Mouse (Mus musculus) neutrophil, adult 5-6 weeks (primary cell): ENCODE measurements around the gene Tet3. TPM values are rescaled to one million over a fixed set of nuclear protein-coding genes. Genes with fewer than 3 reads are reported as not detected.
"Not testable (repeated sequence)": the region's sequence is repeated elsewhere in the genome, so short reads cannot be mapped to it uniquely, and the experiment has no call there.

Experiments
- ATAC-seq: fragments of 151-379, 151-347 bp; 2 replicates; pipeline ENCODE4 v1.8.0; 2017; ENCODE audit warnings: mild to moderate bottlenecking, moderate TSS enrichment; ENCODE audit not compliant: insufficient number of reproducible peaks, poor library complexity, low FRiP score, severe bottlenecking; ENCODE audit errors: extremely low read depth
- total RNA-seq: library from RNA; stranded (forward); fragments of 200-1000 nt; gene quantifications from 2 replicates; pipeline ENCODE4 v1.2.3, GENCODE M21; 2017

The Tet3 gene
- total RNA-seq, 1 experiment from 2014 or later, result 37.2 TPM

DNA sequence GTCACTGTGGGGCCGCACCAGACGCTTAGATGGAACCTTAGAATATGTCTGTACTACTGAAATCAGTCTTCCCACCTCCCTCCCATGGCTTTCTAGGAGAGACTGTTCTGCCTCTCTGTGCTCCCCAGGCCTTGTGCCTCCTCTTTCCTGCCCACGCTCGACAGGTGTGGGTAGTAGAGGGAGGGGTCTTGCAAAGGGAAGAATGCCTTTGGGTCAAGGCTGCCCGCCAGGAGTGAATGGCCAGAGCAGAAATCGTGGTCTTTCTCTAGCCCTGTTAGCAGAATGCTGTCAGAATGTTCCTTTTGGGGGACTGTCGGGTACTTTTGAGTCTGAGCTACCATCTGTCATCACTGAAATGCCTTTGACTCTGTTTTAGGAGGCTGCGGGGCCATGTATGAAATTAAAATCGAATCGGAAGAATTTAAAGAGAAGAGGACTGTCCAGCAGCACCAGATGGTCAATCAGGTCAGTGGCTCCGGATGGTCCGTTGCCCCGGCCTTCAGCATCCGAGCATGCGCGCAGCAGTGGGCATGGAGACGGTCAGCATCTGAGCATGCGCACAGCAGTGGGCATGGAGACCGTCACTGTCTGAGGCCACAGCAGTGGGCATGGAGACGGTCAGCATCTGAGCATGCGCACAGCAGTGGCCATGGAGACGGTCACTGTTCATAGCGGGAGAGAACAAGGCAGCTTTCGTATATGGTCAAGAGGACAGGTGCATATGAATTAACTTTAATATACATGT lies 106.0 kb downstream of the Tet3 start:
- ATAC-seq, result no peak

DNA sequence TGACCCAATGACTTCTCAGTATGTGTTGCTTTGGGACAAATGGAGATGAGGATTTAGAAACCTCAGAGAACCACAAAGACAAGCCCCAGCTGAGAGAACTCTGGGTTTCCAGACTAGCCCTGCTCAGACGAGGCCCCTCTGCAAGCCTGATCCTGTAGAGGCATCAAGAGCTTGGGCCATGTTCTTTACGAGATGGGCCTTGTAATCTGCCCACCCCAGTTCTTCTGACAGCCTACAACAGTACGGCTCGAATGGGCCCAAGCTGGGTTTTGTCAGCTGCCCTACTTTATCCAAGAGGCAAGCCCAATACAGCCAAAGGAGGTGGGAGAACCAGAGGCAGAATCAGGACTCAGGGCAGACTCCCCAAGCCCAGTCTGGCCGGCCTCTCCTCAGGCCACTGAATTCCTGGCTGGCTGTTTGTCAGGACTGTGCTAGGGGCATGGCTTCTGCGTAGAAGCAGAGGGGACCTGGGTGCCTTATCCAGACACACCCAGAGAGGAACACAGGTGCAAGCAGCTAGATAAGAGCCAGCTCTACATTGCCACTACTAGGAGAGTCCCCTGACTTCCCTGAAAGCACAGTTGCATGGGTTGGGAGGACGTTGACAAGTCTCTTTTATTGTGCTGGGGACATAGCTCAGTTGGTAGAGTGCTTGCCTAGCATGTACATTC lies 107.3 kb downstream of the Tet3 start:
- no peak for ATAC-seq

DNA sequence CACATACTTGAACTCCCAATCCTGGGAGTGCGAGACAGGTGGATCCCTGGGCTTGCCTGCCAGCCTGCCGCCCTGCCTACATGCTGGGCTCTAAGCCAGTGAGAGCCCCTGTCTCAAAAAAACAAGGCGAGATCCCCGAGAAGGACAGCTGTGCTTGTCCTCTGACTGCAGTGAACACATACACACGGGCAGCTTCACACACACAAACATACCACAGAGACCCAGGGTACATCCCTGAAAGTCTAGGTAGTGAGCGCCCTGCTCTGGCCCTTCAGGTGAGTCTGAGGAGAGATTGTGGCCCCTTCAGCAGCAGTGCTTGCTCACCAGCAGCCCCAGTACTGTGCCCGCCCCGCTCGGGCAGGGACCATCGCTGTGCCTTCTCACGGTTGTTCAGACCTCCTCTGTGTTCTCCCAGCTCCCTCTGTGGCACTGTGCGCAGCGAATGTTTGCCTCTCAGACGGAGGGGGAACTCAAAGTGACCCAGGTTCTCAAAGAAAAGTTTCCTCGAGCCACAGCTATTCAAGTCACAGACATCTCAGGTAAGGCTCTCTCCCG lies 108.0 kb downstream of the Tet3 start:
- ATAC-seq, result no peak

DNA sequence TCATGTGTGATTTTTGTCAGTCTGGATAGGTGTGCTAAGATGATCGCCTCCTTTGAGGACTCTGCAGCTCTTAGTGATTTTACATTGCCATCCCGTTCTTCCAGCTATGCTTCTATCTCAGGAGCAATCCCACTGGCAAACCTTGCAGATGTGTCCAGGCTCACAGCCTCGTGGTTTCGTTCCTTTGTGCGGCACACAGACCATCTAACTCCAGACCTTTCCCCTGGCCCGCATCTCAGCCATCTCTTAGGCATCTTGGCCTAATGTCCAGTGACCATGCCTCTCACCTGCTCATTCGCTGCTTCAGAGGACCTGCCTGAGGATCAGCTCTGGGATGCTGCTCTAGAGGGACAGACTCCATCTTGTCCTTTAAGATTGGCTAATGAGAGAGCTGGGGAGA lies 108.7 kb downstream of the Tet3 start:
- no peak for ATAC-seq

DNA sequence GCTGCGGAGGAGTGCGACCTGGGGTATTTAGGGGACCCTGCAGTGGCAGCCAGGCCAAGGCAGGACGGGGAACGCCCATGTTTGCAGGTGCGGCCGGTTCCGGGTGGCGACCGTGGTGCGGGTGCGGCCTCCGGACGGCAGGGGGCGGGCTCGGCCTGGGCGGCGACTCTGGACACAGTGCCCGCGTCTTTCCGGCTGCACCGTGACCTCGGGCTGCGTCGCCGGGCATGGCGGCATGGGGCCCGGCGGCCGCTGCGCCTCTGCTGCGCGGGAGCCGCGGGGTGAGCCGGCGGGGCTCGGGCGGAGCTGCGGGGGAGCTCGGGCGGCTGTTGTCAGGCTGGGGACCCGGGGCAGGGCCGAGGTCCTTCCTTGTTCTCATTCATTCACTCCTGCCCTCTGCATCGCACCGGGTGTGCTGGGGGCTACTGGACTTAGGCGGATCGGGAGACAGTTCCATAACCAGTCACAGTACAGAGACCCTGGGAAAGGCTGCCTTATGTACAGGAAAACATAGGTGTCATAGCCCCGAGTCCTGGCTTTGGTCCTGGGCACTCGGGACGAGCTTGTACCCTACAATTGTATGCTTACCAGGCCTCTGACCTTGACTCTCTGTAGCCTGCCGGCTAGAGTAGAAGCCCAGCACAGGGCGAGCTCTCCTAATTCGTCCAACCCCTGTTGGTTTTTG lies 109.5 kb downstream of the Tet3 start:
- peak; percentile 93 for ATAC-seq

DNA sequence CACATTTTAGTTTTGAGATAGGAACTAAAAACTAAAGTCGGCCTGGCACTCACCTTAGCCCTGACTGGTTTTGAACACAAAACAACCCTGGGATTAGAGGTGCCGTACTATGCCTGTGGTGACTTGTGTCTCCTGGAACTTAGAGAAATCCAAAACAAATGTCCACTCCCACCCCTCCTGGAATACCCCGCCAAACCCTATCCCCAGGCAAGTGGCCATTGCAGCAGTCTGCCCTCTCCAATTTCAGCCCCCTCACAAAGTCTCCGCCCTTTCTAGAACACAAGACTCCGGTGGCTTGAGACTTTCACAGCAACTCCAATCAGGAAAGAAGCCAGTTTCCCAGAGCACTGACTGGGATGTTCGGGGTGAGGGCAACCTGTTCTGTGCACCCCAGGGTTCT lies 110.0 kb downstream of the Tet3 start, which contains the start of gene Bola3:
Bola3 (plus strand) TSS at position 275 of the 400 bp plus-strand sequence.
- no peak for ATAC-seq

DNA sequence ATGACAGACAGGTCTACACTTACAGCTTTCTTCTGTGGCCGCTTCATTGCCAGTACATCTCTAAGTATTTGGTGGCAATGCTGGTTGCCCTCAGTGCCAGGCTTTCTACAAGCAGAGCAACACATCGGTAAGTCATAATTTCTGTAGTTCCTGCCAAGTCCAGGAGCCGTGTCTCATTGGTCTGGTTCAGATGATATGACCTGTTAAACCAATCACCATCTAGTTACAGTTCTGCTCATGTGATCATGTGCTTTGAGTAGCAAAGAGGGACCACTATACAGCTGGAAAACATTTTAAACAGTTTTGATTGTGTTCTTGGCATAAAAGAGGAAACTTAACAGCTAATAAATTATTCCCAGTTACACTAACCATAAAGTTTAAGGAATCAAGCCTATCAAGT lies 111.0 kb downstream of the Tet3 start:
- ATAC-seq, result no peak

DNA sequence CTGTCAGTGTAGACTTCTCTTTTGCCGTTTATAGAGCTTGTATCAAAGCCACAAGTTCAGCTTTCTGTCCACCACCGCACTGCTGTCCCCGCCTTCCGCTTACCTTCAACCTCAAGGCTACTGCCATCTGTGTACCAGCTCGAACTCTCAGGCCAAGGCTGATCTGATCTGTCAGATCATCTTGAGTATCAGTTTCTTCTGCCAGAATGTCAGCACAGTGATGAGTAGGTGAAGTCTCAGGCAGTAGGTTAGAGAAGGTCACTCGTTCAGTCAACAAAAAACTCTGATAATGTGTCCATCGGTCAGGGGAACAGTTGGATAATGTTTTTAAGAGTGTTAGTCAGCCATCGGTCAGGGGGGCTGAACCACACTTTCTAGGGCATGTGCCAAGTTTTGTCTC lies 113.6 kb downstream of the Tet3 start:
- ATAC-seq, result not testable (repeated sequence)

DNA sequence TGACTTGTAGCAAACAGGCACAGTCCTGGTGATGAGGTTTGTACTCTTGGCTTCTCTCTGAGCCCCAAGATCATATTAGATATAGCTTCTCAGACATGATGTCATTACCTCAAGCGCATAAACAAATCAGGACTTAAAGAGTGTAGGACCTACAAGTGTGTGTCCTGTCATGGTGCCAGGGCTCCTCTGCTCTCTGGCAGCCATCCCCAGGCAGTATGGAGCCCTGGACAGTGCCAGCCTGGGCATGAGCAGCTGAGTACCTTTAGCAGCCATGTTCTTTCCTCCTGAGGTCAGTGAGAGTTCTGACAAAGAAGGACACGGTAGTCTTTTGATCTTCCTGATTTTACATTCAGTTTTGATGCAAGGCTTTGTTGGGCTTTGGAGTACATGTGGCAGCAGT lies 115.9 kb downstream of the Tet3 start:
- no peak for ATAC-seq

DNA sequence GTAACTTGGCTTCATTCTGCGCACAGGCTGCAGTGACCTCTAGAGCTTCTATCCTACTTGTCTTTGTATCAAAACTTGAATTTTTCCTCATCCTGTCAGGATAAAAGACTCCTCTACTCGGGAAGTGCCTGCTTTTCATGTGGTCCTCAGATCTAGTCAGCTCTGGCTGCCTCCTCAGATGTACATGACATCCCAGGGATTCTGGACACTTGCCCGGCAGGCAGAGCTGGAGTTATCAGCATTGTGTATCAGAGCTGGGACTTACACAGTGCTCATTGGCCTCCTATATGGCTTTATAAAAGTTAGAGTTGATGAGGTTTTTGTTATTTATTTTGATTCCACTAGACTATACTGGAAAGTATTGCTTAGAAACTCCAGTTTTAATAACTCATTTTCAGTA lies 117.5 kb downstream of the Tet3 start:
- ATAC-seq, result no peak

DNA sequence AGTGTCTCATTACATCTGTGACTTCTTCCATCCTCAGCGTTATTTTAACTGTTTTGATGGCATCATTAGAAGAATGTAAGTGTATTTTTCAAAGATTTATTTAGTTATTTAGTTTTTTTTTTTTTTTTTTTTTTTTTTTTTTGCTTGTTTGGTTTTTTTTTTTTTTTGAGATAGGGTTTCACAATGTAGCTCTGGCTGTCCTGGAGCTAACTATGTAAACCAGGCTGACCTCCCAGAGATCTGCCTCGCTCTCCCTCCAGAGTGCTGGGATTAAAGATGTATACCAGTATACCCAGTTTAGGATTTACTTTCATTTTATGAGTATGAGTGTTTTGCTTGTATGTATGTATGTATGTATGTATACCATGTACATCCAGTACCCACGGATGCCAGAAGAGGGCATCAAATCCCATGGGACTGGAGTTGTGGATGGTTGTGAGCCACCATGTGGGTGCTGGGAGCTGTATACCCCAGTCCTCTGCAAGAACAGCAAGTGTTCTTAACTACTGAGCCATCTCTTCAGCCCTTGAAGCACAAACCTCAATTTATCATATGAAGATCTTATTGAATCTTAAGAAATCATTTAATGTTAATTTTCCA lies 131.2 kb downstream of the Tet3 start:
- ATAC-seq, result no peak

DNA sequence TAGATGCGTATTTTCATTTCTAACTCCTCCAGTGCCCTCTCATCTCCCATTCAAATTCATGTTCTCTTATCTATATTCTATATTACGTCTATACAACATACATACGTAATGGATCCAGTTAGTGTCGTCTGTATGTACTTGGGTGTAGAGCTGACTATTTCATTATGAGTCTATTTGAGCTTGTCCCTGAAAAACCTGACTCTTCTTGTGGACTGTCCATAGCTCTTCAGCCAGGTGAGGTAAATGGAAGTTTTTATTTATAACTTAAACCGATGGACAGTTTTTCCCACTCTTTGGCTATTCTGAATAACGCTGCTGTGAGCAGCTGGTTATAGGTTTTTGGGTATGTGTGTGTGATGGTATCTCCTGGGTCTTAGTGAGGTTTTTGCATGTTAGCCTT lies 132.1 kb downstream of the Tet3 start:
- no peak for ATAC-seq

DNA sequence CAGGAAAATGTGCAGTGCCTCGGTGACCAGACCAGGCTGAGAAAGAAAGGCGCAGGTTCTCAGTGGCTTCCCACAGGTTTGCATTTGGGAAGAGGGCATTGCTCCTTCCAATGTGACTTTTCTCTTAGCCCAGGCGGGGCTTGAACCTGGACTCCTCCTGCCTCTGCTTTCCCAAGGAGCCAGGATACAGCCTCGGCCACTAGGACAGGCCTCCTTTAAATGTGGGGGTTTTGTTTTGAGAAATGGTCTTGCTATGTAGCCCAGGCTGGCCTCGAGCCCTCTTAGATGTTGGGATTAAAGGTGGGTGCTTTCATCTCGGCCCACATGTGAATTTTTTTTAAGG lies 132.5 kb downstream of the Tet3 start:
- no peak for ATAC-seq

DNA sequence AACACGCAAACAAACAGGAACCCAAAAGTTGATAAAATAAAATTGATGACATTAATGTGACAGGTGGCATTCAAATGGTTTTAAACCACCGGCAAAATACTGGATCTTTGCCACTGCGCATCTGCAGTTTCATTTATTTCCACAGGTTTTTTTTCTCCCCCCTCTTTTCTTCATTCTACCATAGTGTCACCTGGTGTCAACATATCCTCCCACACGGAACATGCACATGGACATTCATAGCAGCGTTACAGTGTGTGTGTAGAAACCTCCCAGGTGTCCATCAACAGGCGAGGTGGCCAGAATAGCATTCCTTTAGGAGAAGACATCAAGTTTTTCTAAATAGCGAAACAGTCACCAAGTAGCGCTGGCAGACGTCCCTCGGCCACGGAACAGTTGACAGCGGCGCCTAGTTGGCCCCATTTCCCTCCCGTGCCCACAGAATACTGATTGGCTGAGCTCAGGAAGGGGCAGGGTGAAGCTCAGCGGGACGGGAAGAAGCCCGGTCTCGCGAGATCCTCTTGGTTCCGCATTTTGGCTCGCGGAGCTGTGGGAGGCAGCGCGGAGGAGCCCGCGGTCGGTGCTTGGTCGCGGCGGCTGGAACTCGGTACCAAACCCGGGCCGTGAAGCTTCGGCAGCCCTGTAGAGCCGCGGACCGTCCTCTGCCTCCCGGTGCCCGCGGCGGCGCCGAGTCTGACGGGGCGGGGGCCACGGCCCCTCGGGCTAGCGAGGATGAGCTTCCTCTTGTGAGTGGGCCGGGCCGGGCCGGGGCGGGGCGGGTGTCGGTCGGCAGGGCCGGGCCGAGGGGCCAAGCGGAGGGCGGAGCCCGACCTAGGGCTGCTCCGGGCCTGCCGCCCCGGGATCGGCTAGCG lies 133.1 kb downstream of the Tet3 start, which contains the start of the genes Mthfd2 and Mob1a:
Mthfd2 (minus strand) TSS at position 384 of the 869 bp plus-strand sequence.
Mob1a (plus strand) TSS at position 492 of the 869 bp plus-strand sequence.
- ATAC-seq, result peak; percentile 96

DNA sequence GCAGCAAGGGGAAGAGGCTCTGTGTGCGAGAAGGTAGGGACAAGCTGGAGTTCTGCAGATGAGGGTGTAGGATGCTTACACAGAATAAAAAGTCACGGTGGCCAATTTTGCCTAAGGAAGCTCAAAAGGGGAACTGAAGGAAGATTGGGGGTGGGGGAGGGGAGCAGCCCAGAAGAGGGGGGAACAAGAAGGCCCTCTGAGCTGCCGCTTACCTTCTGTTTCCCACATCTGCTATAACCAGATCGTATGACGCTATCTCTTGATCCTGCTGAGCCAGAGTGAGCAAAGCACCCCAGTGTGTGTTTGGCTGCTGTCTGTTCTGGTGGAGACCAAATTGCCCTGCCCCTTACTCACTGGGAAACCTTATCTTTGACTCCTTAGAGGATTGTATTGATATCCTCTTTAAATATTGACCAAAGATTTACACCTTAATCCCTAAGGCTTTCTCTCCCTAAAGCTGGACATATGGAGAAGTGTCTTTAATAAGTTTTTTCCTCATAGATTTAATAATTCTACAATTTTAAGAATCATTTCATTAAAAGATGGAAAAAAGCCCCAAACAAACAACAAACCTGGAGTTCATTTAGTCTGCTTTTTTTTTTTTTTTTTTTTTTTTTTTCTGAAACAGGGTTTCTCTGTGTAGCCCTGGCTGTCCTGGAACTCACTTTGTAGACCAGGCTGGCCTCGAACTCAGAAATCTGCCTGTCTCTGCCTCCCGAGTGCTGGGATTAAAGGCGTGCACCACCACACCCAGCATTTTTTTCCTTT lies 135.0 kb downstream of the Tet3 start:
- no peak for ATAC-seq

DNA sequence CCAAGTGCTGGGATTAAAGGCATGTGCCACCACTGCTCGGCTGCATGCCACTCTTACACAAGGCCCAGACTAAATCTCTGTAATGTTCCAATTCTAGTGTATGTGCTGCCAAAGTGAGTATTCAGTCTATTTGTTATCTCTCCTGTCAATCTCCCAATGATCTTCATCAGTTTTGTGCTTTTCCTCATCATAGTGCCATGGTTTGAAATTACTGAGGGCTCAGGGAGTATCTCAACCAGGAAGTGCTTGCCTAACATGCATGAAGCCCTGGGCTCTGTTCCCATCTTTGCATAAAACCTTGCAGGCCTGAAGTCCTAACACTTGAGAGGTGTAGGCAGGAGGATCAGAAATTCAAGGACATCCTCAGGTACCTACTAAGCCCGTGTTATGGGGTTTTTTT lies 136.1 kb downstream of the Tet3 start:
- no peak for ATAC-seq

DNA sequence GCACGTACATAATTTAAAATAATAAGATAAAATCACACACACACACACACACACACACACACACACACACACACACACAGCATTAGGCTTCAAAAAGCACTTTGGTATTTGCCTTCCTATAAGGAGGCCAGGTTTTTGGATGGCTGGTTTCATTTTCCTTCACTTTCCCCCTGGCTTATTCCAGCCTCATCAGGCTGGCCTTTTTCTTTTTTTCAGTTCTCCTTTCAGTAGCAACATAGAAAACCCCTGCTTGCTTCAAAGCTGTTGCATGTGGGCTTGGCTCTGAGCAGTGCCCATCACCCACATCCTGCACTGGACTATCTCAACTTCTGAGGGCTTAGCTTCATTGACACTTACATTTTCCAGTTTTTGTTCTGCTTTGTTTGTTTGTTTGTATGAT lies 137.0 kb downstream of the Tet3 start:
- ATAC-seq, result no peak
